Mouse (Mus musculus): ENCODE data around the gene Gpx7. TPM values are rescaled to one million over a fixed set of nuclear protein-coding genes. Genes with fewer than 3 reads are reported as not detected.
"Not testable (repeated sequence)": the region's sequence is repeated elsewhere in the genome, so short reads cannot be mapped to it uniquely, and the experiment has no call there.

Gene Gpx7
- polyA plus RNA-seq, 1 experiment from 2014 or later: 44.3 TPM

DNA sequence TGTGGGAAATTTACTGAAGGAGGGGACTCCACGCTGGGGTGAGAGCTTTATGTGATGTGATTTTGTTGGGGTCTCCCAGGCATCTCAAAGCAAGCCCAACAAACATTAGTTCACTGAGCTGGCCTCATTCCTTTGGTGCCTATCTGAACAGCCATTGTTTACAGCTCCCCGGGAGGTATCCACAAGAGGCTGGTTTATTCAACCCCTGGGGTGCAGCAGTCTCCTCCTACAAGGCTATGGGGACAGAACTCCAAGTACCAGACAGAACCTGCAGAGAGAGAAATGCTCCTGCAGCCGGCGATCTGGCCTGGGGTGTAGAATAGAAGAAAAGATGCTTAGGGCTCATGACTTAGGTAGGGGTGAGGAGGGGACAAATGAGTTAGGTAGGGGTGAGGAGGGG, 48.3 kb downstream of the Gpx7 start:
- Histone ChIP-seq H3K9me3 (replicated peaks) (no peaks in the 10 kb centered on the region), H3K4me1 (peaks cover 91% of the 10 kb centered on the region), H3K36me3 (no peaks in the 10 kb centered on the region), H3K27ac (peak overlapping the region; percentile 91), H3K4me3 (no peak overlapping the region), H3K27me3 (ENCODE audit: low read depth, poor library complexity, severe bottlenecking) (no peaks in the 10 kb centered on the region)
- no peak for DNase-seq (ENCODE audit: low spot score)
- WGBS: 20% methylated on average over 4 of the region's 4 CpGs

DNA sequence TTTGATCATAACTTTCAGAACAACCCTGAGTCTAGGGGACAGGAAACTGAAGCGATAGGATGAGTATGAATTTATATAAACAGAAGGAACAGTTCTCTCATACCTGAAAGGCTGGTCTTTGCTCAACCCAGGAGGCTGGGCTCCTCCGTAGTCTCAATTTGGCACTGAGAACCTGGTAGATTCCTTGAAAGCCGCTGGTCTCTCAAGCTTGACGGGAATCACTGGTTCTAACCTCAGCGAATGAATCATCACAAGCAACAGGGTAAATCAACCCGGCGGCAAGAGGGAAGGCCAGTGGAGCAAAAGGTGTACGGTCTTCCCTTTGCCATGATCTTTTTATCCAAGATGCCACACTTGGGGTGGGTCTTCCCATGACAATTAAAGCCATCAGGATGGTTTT, 49.3 kb downstream of the Gpx7 start:
- H3K4me3 ChIP-seq: no peak overlapping the region
- 95% methylated on average over 8 of the region's 8 CpGs for WGBS
- peaks cover 81% of the 10 kb centered on the region for H3K4me1 ChIP-seq
- no peaks in the 10 kb centered on the region for H3K27me3 ChIP-seq (ENCODE audit: low read depth, poor library complexity, severe bottlenecking)
- DNase-seq (ENCODE audit: low spot score): no peak
- H3K36me3 ChIP-seq: no peaks in the 10 kb centered on the region
- H3K9me3 ChIP-seq (replicated peaks): no peaks in the 10 kb centered on the region
- 0 out of 2 replicates have a peak overlapping the region, but pooled peaks have one; percentile 20 for H3K27ac ChIP-seq

GRCm38 (mm10) chr4:108353591-108353990, 53.2 kb downstream of the Gpx7 start:
- H3K9me3 ChIP-seq (replicated peaks); H3K27me3 ChIP-seq (ENCODE audit: low read depth, poor library complexity, severe bottlenecking); H3K36me3 ChIP-seq; DNase-seq (ENCODE audit: low spot score); H3K4me3 ChIP-seq: not testable (repeated sequence)
- H3K4me1 ChIP-seq: peaks cover 76% of the 10 kb centered on the region
- peak overlapping the region; percentile 58; the same call in 1 of the 2 replicates for H3K27ac ChIP-seq

DNA sequence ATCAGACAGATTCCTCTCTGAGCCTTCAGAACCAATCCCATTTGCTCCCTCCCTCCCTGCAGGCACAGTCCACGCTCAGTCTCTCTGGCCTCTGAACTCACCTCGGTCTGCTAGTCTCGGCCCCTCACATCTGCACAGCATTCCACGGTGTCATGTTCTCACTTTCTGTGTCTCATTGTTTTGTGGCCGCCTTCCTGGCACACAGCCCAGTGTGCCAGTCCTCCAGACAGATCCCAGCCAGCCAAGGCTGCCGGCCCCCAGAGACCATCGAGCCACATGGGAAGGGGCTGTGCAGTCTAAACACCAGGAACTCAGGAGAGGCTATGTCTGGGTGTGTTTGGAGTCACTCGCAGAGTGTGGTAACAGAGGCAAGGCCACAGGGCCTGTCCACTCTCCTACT, 55.9 kb downstream of the Gpx7 start:
- peak overlapping the region; percentile 15; the same call in 1 of the 2 replicates for H3K4me3 ChIP-seq
- WGBS: 5% methylated on average over 8 of the region's 8 CpGs

More for the DNA sequence above, 55.9 kb downstream of the Gpx7 start:
- Histone ChIP-seq H3K9me3 (replicated peaks) (no peaks in the 10 kb centered on the region), H3K27ac (peak overlapping the region; percentile 90), H3K27me3 (ENCODE audit: low read depth, poor library complexity, severe bottlenecking) (no peaks in the 10 kb centered on the region), H3K4me1 (peaks cover 72% of the 10 kb centered on the region), H3K36me3 (no peaks in the 10 kb centered on the region)
- DNase-seq (ENCODE audit: low spot score): peak; percentile 87

Other genes with a start within 250 kb of the Gpx7 start
- 31.2 and 32.9 TPM in 2 replicates for gene Echdc2, start 241.5 kb downstream of the Gpx7 start, polyA plus RNA-seq (2016; fragmentation: Nextera tagmentation; extraction: Ambion mirVana)
- 0.13 TPM in 1 of 2 replicates, not detected in the other for gene Zyg11a, start 188.9 kb downstream of the Gpx7 start, polyA plus RNA-seq (2016; fragmentation: Nextera tagmentation; extraction: Ambion mirVana)
- 11.9 and 13.6 TPM in 2 replicates for gene Zyg11b, start 105.9 kb downstream of the Gpx7 start, polyA plus RNA-seq (2016; fragmentation: Nextera tagmentation; extraction: Ambion mirVana)
- gene Coa7, start 78.8 kb downstream of the Gpx7 start, polyA plus RNA-seq (2016; fragmentation: Nextera tagmentation; extraction: Ambion mirVana): 68.2 and 71.3 TPM in 2 replicates
- gene Shisal2a, start 23.6 kb downstream of the Gpx7 start, polyA plus RNA-seq (2016; fragmentation: Nextera tagmentation; extraction: Ambion mirVana): 1.5 and 5.6 TPM in 2 replicates
- gene Tut4, start 52.5 kb upstream of the Gpx7 start, polyA plus RNA-seq (2016; fragmentation: Nextera tagmentation; extraction: Ambion mirVana): 95.8 and 119 TPM in 2 replicates
- gene Prpf38a, start 172.4 kb upstream of the Gpx7 start, polyA plus RNA-seq (2016; fragmentation: Nextera tagmentation; extraction: Ambion mirVana): 126 and 132 TPM in 2 replicates
- 30.4 and 31.1 TPM in 2 replicates for gene Orc1, start 172.5 kb upstream of the Gpx7 start, polyA plus RNA-seq (2016; fragmentation: Nextera tagmentation; extraction: Ambion mirVana)
- gene Cc2d1b, start 213.0 kb upstream of the Gpx7 start, polyA plus RNA-seq (2016; fragmentation: Nextera tagmentation; extraction: Ambion mirVana): 28.9 and 31.2 TPM in 2 replicates

Measured in limb, embryonic 10.5 days (tissue).